Mouse (Mus musculus) neural tube, embryonic 15.5 days (tissue): ENCODE measurements at regions not wholly inside any gene's neighbourhood (a gene's known extent, or its start where the extent isn't known, plus 50 kb on each side); places are given as distances from the start of the nearest gene placed in this dataset.

Experiments used
- ATAC-seq: fragments of 200-750 bp; cut with Nextera tagmentation; 2 replicates; pipeline ENCODE4 v1.8.0; 2017; ENCODE audit warnings: mild to moderate bottlenecking, moderate TSS enrichment, moderate library complexity; ENCODE audit not compliant: low FRiP score
- H3K27ac ChIP-seq: fragments of 300-500 bp; sonication (generic); replicated peaks from 2 replicates; pipeline ENCODE4 v1.5.1; 2015; ENCODE audit warnings: mild to moderate bottlenecking, inconsistent platforms
- H3K27me3 ChIP-seq: fragments of 300-500 bp; sonication (generic); replicated peaks from 2 replicates; pipeline ENCODE4 v1.6.1; 2015; ENCODE audit warnings: inconsistent platforms
- H3K36me3 ChIP-seq: fragments of 300-500 bp; sonication (generic); 2 replicates; pipeline ENCODE4 v1.6.1; 2015; ENCODE audit warnings: inconsistent platforms
- H3K4me1 ChIP-seq: fragments of 300-500 bp; sonication (generic); 2 replicates; pipeline ENCODE4 v1.6.1; 2015; ENCODE audit warnings: inconsistent platforms
- H3K4me2 ChIP-seq: fragments of 300-500 bp; sonication (generic); 2 replicates; pipeline ENCODE4 v1.6.1; 2015; ENCODE audit warnings: inconsistent platforms, mild to moderate bottlenecking, moderate library complexity
- H3K4me3 ChIP-seq: fragments of 300-500 bp; sonication (generic); replicated peaks from 2 replicates; pipeline ENCODE4 v1.5.1; 2015; ENCODE audit warnings: mild to moderate bottlenecking, inconsistent platforms
- H3K9ac ChIP-seq: fragments of 300-500 bp; sonication (generic); replicated peaks from 2 replicates; pipeline ENCODE4 v1.6.1; 2015; ENCODE audit warnings: mild to moderate bottlenecking, inconsistent platforms
- H3K9me3 ChIP-seq: fragments of 300-500 bp; sonication (generic); replicated peaks from 2 replicates; pipeline ENCODE4 v1.6.1; 2016; ENCODE audit warnings: inconsistent platforms
- WGBS: fragments of 180-500 bp; shearing (Covaris S2); methylation state at CpG from one replicate; pipeline ENCODE4 v1.1.7; 2015; ENCODE audit warnings: mixed read lengths; 5-methylcytosine and 5-hydroxymethylcytosine counted together

DNA sequence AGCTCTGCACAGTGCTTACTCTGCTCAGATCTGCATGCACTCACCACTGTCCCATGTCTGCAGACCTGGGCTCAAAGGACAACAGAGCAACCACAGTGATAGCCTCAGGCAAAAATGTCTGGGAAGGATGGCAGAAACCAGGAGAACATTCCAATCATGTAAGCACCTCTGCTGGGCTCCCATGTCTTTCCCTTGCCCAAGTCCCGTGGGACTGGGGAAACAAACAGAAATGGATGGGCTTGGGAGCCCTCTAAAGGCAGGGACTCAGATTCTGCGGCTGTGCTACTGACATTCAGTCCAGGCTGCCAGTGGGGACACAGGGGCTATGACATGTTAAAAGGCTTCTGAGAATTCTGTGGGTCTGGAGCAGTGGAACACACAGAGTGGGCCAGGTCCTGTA lies 128.8 kb upstream of the Dock1 start:
- no peak for ATAC-seq
- Histone ChIP-seq H3K9me3 (no peaks in the 10 kb centered on the region), H3K4me2 (no peak overlapping the region), H3K4me3 (no peak overlapping the region), H3K9ac (no peak overlapping the region), H3K36me3 (no peaks in the 10 kb centered on the region), H3K27ac (no peak overlapping the region), H3K4me1 (no peaks in the 10 kb centered on the region), H3K27me3 (no peaks in the 10 kb centered on the region)
- WGBS = 84% methylated on average over 2 of the region's 2 CpGs

- no peak overlapping the region for H3K4me2 ChIP-seq
- H3K27me3 ChIP-seq = no peaks in the 10 kb centered on the region
- H3K4me1 ChIP-seq = peaks cover 14% of the 10 kb centered on the region
- 88% methylated on average over 6 of the region's 6 CpGs for WGBS
- no peak for ATAC-seq
- H3K36me3 ChIP-seq = no peaks in the 10 kb centered on the region
- H3K9ac ChIP-seq = no peak overlapping the region
- H3K27ac ChIP-seq = no peak overlapping the region
- H3K4me3 ChIP-seq = no peak overlapping the region
- H3K9me3 ChIP-seq = no peaks in the 10 kb centered on the region
Measured at GRCm38 (mm10) chr7:134546187-134546586, 124.3 kb upstream of the Dock1 start.

GRCm38 (mm10) chr7:134549286-134549919 lies 121.1 kb upstream of the Dock1 start:
- H3K36me3 ChIP-seq = no peaks in the 10 kb centered on the region
- no peak overlapping the region for H3K27ac ChIP-seq
- no peaks in the 10 kb centered on the region for H3K9me3 ChIP-seq
- no peaks in the 10 kb centered on the region for H3K27me3 ChIP-seq
- no peak for ATAC-seq
- H3K4me3 ChIP-seq = no peak overlapping the region
- 85% methylated on average over 8 of the region's 8 CpGs for WGBS
- H3K4me1 ChIP-seq = peaks cover 19% of the 10 kb centered on the region
- no peak overlapping the region for H3K4me2 ChIP-seq
- H3K9ac ChIP-seq = no peak overlapping the region

DNA sequence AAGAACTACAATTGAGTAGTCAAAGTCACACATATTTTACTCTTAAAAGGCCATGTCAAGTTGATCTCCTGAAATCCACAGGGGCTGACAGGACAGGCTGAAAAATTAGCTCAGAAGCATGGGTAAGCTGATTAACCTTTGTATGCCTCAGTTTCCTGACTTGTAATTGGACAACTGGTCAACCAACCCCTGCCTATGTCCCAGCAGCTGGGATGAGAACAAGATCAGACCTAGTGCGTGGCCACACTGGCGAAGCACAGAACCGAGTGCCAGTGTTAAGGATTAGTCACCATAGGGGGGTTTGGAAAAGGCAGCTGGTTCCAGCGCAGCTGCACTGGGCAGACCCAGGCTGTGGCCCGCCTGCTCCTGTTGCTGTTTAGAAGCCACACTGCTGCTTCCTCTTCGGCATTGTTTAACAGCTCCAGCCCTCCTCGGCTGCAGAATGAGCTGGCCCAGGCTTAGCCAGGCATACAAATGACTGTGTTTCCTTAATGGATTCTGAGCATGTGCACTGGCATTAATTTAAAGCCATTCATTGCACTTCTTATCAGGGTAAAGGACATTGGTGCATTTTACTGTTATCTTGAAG lies 120.1 kb upstream of the Dock1 start:
- WGBS = 32% methylated on average over 7 of the region's 7 CpGs
- Histone ChIP-seq H3K27ac (peak overlapping the region; percentile 7; the same call in 1 of the 2 replicates), H3K4me1 (peaks cover 19% of the 10 kb centered on the region), H3K9ac (no peak overlapping the region), H3K4me2 (peak overlapping the region; percentile 13; the same call in 1 of the 2 replicates), H3K27me3 (no peaks in the 10 kb centered on the region), H3K36me3 (no peaks in the 10 kb centered on the region), H3K9me3 (no peaks in the 10 kb centered on the region), H3K4me3 (no peak overlapping the region)
- peak; percentile 73 for ATAC-seq

DNA sequence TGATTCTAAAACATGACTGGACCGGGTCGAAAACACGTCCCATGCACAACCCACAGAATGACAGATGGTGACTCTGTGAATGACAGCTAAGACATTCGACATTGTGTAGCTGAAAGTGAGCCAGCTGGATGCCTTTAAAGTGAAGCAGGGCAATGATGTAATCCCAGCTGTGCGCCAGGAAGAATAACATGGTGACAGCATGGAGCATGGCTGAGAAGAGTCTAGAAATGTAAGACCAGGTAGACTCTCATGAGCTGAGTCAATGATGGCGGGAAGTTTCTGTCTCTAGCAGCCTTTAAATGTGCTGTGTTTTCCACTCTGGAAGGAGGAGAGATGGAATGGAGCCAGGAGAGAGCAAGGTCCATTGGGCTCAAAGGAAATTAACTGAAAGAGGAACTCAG lies 118.4 kb upstream of the Dock1 start:
- no peak overlapping the region for H3K4me2 ChIP-seq
- no peak for ATAC-seq
- H3K9me3 ChIP-seq = no peaks in the 10 kb centered on the region
- no peak overlapping the region for H3K27ac ChIP-seq
- H3K36me3 ChIP-seq = no peaks in the 10 kb centered on the region
- H3K4me3 ChIP-seq = no peak overlapping the region
- H3K27me3 ChIP-seq = no peaks in the 10 kb centered on the region
- H3K4me1 ChIP-seq = peaks cover 19% of the 10 kb centered on the region
- WGBS = 49% methylated on average over 6 of the region's 6 CpGs
- H3K9ac ChIP-seq = no peak overlapping the region

GRCm38 (mm10) chr7:134556061-134556460 lies 114.4 kb upstream of the Dock1 start:
- 78% methylated on average over 4 of the region's 4 CpGs for WGBS
- Histone ChIP-seq H3K4me1 (peaks cover 6% of the 10 kb centered on the region), H3K4me2 (no peak overlapping the region), H3K36me3 (no peaks in the 10 kb centered on the region), H3K27me3 (no peaks in the 10 kb centered on the region), H3K4me3 (no peak overlapping the region), H3K9ac (no peak overlapping the region), H3K27ac (no peak overlapping the region), H3K9me3 (no peaks in the 10 kb centered on the region)
- ATAC-seq = no peak

DNA sequence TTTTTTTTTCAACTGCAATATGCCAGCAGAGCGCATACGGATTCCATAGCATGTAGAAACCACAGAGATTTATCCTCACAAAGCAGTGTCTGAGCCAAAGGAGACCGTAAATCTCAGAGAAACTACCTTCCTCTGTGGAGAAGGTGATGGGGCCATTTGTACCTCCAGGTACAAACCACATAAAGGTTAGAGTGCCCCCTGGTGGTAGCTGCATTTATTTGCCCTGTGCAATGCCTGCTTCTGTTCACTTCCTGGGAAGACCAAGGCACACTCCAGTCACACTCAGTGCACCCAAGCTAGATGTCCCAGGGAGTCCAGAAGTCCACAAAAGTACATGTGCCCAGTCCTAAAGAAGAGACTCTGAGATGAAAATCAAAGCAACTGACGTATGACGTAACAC lies 104.1 kb upstream of the Dock1 start:
- Histone ChIP-seq H3K4me1 (no peaks in the 10 kb centered on the region), H3K4me2 (no peak overlapping the region), H3K9me3 (no peaks in the 10 kb centered on the region), H3K9ac (no peak overlapping the region), H3K27me3 (no peaks in the 10 kb centered on the region), H3K36me3 (no peaks in the 10 kb centered on the region), H3K4me3 (no peak overlapping the region), H3K27ac (no peak overlapping the region)
- WGBS = 72% methylated on average over 5 of the region's 5 CpGs
- no peak for ATAC-seq

GRCm38 (mm10) chr7:134569247-134569646 lies 101.2 kb upstream of the Dock1 start:
- H3K4me1 ChIP-seq = no peaks in the 10 kb centered on the region
- WGBS = 78% methylated on average over 3 of the region's 3 CpGs
- H3K4me2 ChIP-seq = no peak overlapping the region
- no peaks in the 10 kb centered on the region for H3K36me3 ChIP-seq
- no peak overlapping the region for H3K4me3 ChIP-seq
- no peak for ATAC-seq
- no peaks in the 10 kb centered on the region for H3K9me3 ChIP-seq
- H3K9ac ChIP-seq = no peak overlapping the region
- no peak overlapping the region for H3K27ac ChIP-seq
- no peaks in the 10 kb centered on the region for H3K27me3 ChIP-seq

GRCm38 (mm10) chr7:134570176-134570810 lies 100.2 kb upstream of the Dock1 start:
- Histone ChIP-seq H3K36me3 (no peaks in the 10 kb centered on the region), H3K9ac (no peak overlapping the region), H3K4me2 (no peak overlapping the region), H3K4me1 (no peaks in the 10 kb centered on the region), H3K9me3 (no peaks in the 10 kb centered on the region), H3K27ac (no peak overlapping the region), H3K27me3 (no peaks in the 10 kb centered on the region), H3K4me3 (no peak overlapping the region)
- no peak for ATAC-seq
- 93% methylated on average over 5 of the region's 5 CpGs for WGBS

DNA sequence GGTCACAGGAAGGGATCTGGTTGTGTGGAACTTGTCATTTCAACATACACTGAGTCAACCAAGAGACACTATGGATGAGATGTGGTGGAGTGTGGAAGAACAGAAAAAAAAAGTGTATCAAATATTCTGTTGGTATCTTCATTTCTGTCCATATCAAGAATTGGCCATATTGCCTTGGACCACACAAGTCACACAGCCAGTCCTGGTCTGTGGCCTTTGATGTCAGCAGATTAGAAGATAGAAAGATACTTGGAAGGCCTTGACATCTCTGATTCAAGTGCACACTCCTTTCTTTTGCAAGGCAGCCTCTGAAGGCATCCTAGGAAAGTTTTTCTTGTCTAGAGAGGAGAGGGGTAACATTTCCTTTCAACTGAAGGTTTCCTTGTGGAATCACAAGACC lies 88.7 kb upstream of the Dock1 start:
- no peak overlapping the region for H3K4me3 ChIP-seq
- H3K9ac ChIP-seq = no peak overlapping the region
- no peak overlapping the region for H3K27ac ChIP-seq
- H3K27me3 ChIP-seq = no peaks in the 10 kb centered on the region
- H3K4me1 ChIP-seq = no peaks in the 10 kb centered on the region
- H3K4me2 ChIP-seq = no peak overlapping the region
- no peak for ATAC-seq
- H3K9me3 ChIP-seq = no peaks in the 10 kb centered on the region
- no peaks in the 10 kb centered on the region for H3K36me3 ChIP-seq

DNA sequence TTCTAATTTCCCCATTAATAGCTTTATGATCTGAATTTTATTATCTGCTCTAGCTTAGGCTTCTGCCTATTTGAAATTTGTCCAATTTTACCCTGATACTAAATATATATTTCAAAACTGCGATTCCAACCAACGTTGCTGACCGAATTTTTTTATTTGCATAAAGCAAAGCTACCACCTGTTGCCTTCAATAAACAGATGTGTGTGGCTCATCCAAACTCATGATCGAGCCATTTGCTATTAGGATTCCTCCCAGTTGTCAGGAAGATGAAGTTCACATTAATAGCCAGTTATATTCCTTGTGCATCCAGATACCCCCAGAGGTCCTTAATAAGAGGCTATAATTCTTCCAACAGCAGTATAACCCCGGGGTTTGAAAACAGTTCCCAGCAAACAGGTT lies 85.0 kb upstream of the Dock1 start:
- H3K4me3 ChIP-seq = no peak overlapping the region
- no peaks in the 10 kb centered on the region for H3K4me1 ChIP-seq
- no peak overlapping the region for H3K27ac ChIP-seq
- no peak overlapping the region for H3K4me2 ChIP-seq
- H3K9ac ChIP-seq = no peak overlapping the region
- no peaks in the 10 kb centered on the region for H3K36me3 ChIP-seq
- ATAC-seq = no peak
- WGBS = 68% methylated on average over 5 of the region's 5 CpGs
- H3K9me3 ChIP-seq = no peaks in the 10 kb centered on the region
- no peaks in the 10 kb centered on the region for H3K27me3 ChIP-seq

DNA sequence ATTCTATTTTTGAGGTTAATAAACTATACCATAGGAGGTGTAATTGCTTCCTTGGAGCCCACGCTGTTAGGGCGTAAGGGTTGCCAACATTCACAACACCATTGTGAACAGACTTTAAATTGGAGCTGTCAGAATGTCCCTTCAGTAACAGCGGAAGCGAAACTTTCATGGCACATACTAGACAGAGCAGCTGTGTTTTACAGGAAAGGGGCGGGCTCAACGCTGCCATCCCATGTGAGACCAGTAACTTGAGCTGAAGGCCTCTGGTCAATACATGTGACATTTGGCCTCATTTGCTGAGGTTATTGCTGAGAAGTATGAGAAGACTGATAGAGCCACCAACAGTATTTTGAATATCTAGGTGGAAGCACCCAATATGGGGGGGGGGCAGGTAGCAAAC lies 83.5 kb upstream of the Dock1 start:
- no peak for ATAC-seq
- WGBS = 93% methylated on average over 6 of the region's 6 CpGs

More for the DNA sequence above, 83.5 kb upstream of the Dock1 start:
- H3K4me2 ChIP-seq = no peak overlapping the region
- no peaks in the 10 kb centered on the region for H3K4me1 ChIP-seq
- no peak overlapping the region for H3K27ac ChIP-seq
- no peaks in the 10 kb centered on the region for H3K27me3 ChIP-seq
- no peaks in the 10 kb centered on the region for H3K36me3 ChIP-seq
- H3K4me3 ChIP-seq = no peak overlapping the region
- H3K9ac ChIP-seq = no peak overlapping the region
- H3K9me3 ChIP-seq = no peaks in the 10 kb centered on the region
